Mouse (Mus musculus): ENCODE measurements at regions not wholly inside any gene's neighbourhood (a gene's known extent, or its start where the extent isn't known, plus 50 kb on each side); places are given as distances from the start of the nearest gene placed in this dataset.
A peak's percentile ranks its signal among the peaks of the same experiment; 100 is the strongest.
"Not testable (repeated sequence)": the region's sequence is repeated elsewhere in the genome, so short reads cannot be mapped to it uniquely, and the experiment has no call there.

DNA sequence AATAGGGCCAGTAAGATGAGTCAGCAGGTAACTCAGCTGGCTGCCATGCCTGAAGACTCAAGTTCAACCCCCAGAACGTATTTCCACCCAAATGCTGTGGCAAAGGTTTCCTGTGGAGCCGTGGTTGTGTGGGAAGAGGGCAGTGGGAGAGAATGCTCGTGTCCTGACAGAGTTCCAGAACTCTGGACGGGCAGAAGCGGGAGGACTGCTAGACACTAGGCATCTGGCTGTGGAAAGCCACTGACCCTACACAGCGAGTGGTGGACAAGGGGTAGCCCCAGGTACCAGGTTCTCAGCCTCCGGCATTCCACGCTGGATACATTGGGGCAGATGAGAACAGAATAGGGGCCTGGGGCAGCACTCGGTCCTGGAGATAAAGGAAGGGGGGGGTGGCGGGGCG lies 69.6 kb upstream of the Acsl3 start:
- DNase-seq (ENCODE audit: low read depth, low spot score) = no peak

- DNase-seq (ENCODE audit: low read depth, low spot score) = not testable (repeated sequence)
These were observed 69.0 kb upstream of the Acsl3 start for GRCm38 (mm10) chr1:78588660-78589059.

DNA sequence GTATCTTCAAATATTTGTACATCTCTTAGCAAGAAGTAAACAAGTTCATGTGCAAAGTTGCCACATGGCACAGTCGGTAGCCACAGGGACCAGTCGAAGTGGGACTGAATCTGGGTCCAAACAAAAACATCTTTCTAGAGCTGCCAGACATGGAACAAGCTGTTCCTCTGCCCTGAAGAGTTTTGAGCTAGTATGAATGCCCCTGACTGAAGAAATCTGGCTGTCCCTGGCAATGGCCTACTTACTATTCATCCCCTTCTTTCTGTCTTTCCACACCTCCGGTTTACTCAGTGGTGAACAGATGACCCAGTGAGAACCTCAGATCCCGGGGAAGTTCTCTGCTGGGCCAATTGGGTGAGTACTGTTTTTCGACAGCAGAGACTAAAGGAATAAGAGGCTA lies 67.1 kb upstream of the Acsl3 start:
- DNase-seq (ENCODE audit: low read depth, low spot score) = no peak

DNA sequence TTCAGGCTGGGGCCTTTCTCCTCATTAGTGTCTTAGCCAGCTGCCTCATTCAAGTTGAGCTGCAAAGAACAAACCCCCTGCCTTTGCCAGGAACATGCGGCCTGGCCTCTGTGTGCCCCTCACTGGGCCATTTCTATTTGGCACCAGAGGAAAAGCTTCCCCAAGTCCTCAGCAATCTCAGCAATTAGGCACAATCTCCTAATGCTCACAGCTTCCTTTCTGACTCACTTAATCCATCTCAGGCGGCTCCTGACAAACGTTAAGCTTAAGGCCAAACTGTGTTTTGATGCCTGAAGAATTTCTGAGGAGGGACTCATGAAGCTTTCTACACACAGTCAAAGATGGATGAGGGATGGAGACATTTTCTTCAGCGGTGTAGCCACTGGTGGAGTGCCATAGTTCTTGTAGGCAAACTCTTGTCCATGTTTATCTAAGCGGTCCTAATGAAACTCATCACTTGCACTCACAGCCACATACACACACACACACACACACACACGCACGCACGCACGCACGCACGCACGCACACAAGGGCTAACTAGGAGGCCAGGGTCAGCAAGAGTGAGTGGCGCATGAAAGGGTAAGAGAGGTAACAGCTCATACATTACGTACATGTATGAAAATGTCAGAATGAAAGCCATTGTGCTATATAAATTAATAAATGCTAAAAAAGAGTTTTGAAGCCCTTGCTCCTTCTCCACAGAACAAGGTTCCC lies 63.5 kb upstream of the Acsl3 start:
- DNase-seq (ENCODE audit: low read depth, low spot score) = no peak

DNA sequence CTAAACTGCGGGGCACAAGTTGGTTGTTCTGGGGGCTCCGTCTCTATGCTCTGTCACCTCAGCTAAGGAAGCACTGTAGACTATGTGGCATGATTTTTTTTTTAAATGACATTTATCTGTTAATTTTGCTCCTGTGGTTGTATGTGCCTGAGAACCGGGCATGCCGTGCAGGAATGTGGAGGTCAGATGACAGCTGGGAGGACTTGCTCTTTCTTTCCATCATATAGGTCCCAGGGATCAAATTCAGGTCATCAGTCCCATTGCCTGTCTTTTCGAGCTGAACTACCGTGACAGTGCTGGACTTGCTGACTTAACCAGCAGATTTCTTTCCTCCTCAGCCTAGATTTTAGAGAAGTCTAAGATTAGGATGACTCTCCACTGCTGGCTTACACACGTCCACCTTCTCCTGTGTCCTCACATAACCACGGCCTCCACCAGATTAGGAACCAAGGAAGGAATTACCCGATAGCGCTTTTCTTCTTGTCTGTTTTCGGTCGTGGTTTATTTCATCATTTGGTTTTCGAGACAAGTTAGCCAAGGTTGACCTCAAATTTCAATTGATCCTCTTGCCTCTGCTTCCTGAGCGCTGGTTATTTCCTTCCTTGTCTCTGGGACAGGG lies 62.0 kb upstream of the Acsl3 start:
- DNase-seq (ENCODE audit: low read depth, low spot score) = no peak

GRCm38 (mm10) chr1:78598561-78598960 lies 59.1 kb upstream of the Acsl3 start:
- no peak for DNase-seq (ENCODE audit: low read depth, low spot score)

DNA sequence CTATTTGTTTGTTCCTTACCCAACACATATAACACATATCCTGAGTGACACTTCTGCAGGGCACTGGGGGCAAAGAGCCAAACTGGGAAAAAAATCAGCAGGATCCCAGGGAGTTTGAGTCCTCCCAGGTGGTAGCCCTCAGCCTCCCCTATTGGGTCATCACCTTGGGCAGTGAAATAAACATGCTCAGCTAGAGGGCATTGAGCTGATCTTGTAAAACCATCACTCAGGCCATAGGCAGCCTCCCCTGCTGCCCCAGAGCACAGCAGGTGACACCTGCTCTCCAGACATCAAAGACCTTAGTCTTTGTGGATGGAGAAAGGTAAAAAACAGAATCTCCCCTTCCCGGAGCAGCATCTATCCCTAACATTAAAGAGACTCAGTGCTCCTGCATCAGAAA lies 57.0 kb upstream of the Acsl3 start:
- DNase-seq (ENCODE audit: low read depth, low spot score) = no peak

- DNase-seq (ENCODE audit: low read depth, low spot score) = no peak
These were observed 56.1 kb upstream of the Acsl3 start for GRCm38 (mm10) chr1:78601568-78601967.

GRCm38 (mm10) chr1:78602039-78602438 lies 55.6 kb upstream of the Acsl3 start:
- peak; percentile 69 for DNase-seq (ENCODE audit: low read depth, low spot score)

GRCm38 (mm10) chr1:78602885-78603284 lies 54.7 kb upstream of the Acsl3 start:
- DNase-seq (ENCODE audit: low read depth, low spot score) = no peak

DNA sequence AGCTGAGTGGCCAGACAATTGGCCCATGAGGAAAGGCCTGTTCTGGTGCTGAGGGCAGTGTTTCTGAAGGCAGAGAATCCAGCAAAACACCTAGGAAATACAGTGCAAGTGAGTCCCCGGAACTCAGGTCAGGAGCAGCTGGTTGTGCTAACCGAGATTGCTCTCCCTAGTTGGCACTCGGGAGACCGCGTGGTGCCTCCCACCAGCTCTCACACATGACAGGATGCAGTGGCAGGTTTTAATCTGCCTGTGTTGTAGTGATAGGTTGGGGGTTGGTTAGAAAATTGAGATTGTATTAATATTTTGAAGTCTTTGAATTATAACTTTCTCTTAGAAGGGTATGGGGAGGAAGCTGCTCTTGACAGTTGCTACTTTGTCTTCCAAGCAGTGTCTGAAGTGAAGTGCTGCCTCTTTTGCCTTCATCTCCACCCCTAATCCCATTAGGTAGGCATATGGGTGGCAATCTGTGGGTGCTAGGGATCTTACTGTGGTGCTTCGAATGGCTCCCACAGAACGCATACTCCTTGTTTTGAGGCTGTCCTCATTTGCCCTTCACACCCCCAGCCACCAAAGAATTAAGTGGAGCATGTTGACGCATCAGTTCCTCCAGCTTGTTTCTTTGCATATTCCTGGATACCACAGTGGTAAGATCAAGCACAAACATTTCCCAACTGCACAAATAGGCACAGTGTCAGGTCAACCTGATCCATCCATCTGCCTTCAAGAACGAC lies 52.6 kb upstream of the Acsl3 start:
- no peak for DNase-seq (ENCODE audit: low read depth, low spot score)

Measured in WW6 (cell line).